Mouse (Mus musculus) ovary, adult 18-20 months (tissue): ENCODE data around the gene Gpn2.
A peak's percentile ranks its signal among the peaks of the same experiment; 100 is the strongest.

ENCODE experiments used
- DNase-seq: peaks from one replicate; pipeline ENCODE4 v3.0.0; 2022; ENCODE audit warnings: low spot score, mixed read lengths

The Gpn2 gene

GRCm38 (mm10) chr4:133595538-133595937, 11.4 kb downstream of the Gpn2 start:
- DNase-seq = no peak

- no peak for DNase-seq
Measured at GRCm38 (mm10) chr4:133596084-133596483, 11.9 kb downstream of the Gpn2 start.

DNA sequence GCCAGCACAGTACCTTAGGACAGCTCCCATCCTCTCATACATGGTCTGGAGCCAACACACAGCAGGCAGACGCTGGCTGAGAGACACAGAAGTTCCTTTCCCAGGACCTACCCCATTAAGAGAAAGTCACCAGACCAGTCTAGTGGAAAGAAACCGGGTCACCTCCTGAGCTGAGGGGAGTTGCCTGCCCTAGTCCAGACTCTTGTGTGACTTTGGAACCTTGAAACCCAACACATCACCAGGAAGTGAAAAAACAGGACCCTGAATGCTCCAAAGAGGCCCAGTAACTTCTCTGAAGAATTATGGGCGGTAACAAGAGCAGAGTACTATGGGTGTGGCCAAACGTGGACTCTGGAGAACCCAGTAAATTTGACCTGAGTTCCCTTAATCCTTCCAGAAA, 14.5 kb downstream of the Gpn2 start:
- DNase-seq = no peak

DNA sequence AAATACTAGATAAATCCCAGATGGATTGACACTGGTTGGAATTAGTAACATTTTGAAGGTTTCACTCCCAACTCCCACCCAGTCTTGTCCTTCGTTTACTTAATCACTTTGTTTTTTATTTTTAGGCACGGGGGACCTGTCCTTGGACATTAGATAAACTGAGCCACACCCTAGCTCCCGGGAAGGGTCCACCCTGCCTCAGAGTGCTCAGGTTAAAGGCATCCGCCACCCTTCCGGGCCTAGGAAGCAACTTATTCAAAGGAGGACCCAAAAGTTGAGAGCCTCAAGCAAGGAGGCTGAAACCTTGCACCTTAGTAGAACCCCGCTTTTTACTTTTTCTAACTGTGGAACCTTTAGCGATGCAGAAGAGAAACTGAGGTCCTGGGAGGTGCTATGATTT, 15.0 kb downstream of the Gpn2 start:
- DNase-seq = no peak

- peak; percentile 92 for DNase-seq
Measured at GRCm38 (mm10) chr4:133599571-133600073, 15.5 kb downstream of the Gpn2 start.

GRCm38 (mm10) chr4:133600306-133600705, 16.1 kb downstream of the Gpn2 start:
- DNase-seq = no peak

DNA sequence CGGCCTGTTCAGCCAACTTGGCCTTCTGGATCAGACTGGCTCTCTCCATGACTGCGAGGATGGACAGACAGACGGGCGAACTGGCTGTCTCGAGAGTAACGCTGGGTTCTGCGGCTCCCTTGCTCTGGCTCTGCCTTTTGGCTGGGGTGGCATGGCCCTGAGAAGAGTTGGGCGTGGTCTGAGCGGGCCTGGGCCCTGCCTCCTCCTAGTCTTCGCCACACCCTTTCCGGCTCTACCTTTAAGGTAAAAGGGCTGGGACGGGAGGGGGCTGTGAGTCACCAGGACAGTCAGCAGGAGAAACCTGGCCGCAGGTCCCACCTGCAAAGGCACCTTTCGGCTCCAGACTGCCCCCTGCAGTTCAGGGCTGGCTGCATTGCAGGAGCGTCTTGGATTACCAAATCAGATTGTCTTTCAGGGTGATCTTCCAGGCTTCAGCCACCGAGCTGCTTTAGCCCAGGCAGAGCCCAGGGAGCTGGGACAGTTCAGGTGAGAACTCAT, 17.6 kb downstream of the Gpn2 start, which contains the start of gene Sfn:
Gene Sfn, minus strand, starts transcription at position 448 of the 498 bp plus-strand sequence.
- DNase-seq = peak; percentile 34

DNA sequence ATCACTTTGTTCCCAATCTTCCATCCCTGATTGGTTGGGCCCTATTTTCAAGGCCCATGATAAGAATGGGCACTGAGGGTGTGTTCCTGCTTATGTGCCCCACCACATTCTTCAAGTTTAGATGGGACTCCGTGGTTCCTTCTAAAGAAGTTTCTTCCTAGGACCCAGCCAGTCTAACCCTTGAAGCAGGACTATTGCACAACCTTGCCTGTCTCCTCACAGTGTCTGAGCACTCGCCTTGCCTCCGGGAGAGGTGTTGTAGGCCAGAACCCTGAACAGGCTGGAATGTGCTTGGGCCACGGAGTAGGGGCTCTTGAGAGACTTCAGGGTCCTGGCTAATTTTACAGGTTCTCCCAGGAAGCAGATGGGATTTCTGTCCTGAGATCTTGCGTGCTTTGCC, 18.9 kb downstream of the Gpn2 start:
- DNase-seq = no peak

- DNase-seq = no peak
Measured at GRCm38 (mm10) chr4:133604175-133604574, 20.0 kb downstream of the Gpn2 start.

DNA sequence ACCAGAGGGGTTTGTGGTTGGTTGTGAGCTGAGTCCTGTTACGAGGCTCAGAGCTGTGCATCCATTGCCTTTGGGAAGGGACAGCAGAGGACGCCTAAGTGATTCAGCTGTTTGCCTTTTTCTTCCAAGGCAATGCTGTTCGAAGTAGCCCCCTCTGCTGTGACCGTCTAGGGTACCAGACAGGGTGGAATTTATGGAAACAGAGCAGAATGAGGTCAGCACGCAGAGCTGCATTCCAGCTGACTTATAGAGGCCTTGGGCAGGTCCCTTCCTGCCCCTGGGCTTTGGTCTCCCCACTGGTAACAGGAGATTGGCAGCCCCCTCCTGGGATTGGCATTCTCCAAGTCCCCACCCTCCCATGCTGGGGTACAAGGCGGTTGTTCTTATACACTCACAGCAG, 20.7 kb downstream of the Gpn2 start:
- no peak for DNase-seq

DNA sequence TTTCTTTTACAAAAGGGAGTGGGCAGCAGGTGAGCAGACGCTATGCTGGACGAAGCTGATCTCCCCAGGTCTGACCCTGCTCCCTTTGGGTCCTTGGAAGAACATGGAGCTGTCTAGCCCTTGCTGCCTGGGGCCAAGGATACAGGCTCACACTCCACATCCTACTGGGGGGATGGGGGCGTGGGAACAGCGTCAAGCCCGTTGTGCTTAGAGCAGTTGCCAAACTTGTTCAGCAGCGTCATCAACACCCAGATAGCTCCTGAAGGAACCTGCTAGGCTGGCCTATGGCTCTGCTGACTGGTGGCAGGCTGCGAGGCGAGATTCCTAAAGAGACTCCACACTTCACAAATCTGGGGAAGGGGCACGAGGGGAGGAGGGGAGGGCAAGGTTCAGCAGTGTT, 21.2 kb downstream of the Gpn2 start:
- DNase-seq = no peak

- no peak for DNase-seq
Measured at GRCm38 (mm10) chr4:133607284-133607683, 23.1 kb downstream of the Gpn2 start.

DNA sequence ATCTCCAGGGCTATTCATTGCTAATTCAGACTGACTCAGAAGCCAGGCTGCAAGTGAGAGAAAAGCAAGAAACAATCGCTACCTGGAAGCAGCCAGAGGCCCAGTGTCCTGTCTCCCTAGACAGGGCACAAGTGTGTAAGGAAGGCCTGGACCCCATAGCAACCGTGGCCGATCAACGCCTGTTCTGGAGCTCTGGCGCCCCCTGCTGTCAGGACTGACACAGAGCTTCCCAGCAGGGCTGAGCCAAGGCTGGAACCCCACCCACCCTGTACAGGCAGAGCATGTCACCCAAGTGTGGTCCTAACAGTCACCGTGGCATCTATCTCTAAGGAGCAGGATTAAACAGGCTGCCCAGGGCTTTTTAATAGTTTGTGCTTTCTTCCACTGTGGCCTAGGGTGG, 25.6 kb downstream of the Gpn2 start:
- peak; percentile 59 for DNase-seq

GRCm38 (mm10) chr4:133611815-133612214, 27.7 kb downstream of the Gpn2 start:
- no peak for DNase-seq

DNA sequence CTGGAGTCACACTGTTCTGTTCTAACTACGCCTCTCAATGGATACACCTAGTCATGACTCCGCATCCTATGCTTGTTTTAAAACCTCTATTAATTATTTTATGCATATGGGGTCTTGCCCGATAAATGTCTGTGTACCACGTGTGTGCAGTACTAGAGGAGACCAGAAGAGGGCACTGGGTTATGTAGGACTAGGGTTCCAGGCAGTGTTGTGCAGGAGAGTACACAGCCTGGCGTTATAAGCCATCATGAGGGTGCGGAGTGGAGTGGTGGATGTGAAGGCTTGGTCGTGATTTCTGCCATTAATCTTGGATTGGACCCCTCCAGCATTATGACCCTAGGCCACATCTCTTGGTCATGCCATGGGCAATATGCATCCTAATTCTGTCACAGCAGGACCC, 28.3 kb downstream of the Gpn2 start:
- DNase-seq = no peak

DNA sequence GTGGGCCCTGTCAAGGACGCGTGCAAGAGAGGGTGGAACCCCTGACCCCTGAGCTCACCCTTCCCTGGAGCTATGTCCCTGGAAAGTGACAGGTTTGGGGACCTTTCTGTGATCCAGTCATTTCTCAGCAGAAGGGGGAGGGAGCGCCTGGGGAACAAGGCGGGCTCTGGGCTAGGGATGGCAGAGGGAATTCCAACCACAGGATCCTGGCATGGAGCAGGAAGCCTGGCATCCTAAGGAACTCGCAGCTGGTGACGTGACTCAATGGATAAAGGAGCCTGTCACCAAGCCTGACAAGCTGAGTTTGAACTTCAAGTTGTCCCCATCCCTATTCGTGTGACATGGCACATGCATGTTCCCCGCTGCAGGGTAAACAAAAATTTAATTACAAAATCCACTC, 28.9 kb downstream of the Gpn2 start:
- no peak for DNase-seq

GRCm38 (mm10) chr4:133613867-133614266, 29.7 kb downstream of the Gpn2 start:
- no peak for DNase-seq

- peak; percentile 54 for DNase-seq
Measured at GRCm38 (mm10) chr4:133614274-133614761, 30.2 kb downstream of the Gpn2 start.

GRCm38 (mm10) chr4:133615416-133615815, 31.3 kb downstream of the Gpn2 start:
- DNase-seq = no peak

DNA sequence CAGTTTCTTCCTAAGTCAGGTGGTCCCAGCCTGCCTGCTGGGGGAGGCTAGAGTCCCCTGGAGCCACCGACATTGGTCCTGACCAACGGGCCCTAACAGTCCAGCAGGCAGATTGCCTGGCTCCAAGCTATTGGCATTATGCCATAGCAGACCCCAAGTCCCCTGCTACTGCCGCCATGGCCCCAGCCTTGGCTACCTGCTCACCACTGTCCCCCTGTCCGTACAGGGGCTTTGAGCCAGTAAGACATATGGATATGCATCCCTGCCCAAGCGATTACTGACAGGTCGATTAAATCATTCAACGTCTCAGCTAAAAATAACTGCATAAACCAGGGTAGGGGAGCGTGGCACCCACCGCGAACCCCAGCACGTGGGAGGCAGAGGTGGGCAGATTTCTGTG, 33.8 kb downstream of the Gpn2 start:
- DNase-seq = no peak

- DNase-seq = no peak
Measured at GRCm38 (mm10) chr4:133619473-133620136, 35.4 kb downstream of the Gpn2 start.

GRCm38 (mm10) chr4:133620668-133621067, 36.5 kb downstream of the Gpn2 start:
- DNase-seq = no peak

DNA sequence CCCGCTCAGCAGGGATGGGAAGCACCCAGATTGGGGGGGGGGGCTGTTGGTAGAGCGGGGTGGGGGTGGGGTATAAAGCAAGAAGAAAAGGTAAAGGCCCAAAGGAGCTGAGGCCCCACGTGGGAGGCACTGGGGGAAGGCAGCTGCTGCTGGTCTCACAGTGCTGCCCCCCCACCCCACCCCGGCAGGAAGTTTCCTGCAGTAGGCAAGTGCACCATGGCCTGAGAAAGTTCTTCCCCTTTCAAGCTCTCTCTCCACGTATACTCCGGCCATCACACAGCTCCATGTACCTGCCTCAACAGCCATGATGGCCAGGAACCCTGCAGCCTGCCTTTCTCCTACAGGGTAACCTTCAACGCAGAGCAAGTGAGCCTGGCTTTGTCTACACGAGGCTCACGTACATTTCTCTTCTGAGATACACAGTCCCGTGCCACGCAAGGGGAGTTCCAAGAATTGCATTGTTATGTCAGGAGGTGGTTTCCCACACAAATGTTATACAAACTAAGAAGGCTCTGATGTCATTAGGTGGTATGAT, 38.1 kb downstream of the Gpn2 start:
- no peak for DNase-seq

DNA sequence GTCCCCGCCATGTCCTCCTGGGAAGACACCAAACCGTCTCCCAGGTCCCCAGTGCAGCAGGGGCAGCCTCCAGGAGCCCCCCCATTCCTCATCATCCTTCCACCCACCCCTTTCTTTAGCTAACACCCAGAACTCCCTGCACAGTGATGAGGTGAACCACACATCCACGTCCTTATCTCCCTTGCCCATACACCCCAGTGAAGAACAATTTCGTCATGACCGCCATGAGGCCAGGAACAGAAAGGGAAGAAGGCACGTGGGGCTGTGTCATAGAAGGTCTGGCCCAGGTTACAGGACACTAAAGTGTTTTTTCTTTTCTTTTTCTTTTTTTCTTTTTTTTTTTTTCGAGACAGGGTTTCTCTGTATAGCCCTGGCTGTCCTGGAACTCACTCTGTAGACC, 40.7 kb downstream of the Gpn2 start:
- DNase-seq = no peak
